Mouse (Mus musculus) forebrain, postnatal 0 days (tissue): ENCODE results near the gene Syt8. TPM values are rescaled to one million over a fixed set of nuclear protein-coding genes. Genes with fewer than 3 reads are reported as not detected.
A peak's percentile ranks its signal among the peaks of the same experiment; 100 is the strongest.

ENCODE experiments used
- ATAC-seq: fragments of 200-750 bp; cut with Nextera tagmentation; 2 replicates; pipeline ENCODE4 v1.8.0; 2017; ENCODE audit warnings: mild to moderate bottlenecking, moderate library complexity
- DNase-seq: peaks from one replicate; pipeline ENCODE4 v3.0.0-alpha.2; 2015
- H3K27ac ChIP-seq: fragments of 300-500 bp; sonication (generic); 2 replicates; pipeline ENCODE4 v1.5.1; 2014; ENCODE audit warnings: low read depth, mild to moderate bottlenecking, antibody characterized with exemption, low read length, moderate library complexity, mixed read lengths
- H3K27me3 ChIP-seq: fragments of 300-500 bp; sonication (generic); 2 replicates; pipeline ENCODE4 v1.6.1; 2014; ENCODE audit warnings: mild to moderate bottlenecking, low read length, mixed read lengths; ENCODE audit not compliant: insufficient read depth
- H3K36me3 ChIP-seq: fragments of 300-500 bp; sonication (generic); 2 replicates; pipeline ENCODE4 v1.6.1; 2014; ENCODE audit warnings: mild to moderate bottlenecking, moderate library complexity; ENCODE audit not compliant: insufficient read depth
- H3K4me1 ChIP-seq: fragments of 300-500 bp; sonication (generic); 2 replicates; pipeline ENCODE4 v1.6.1; 2014; ENCODE audit warnings: antibody characterized with exemption; ENCODE audit not compliant: insufficient read depth
- H3K4me2 ChIP-seq: fragments of 300-500 bp; sonication (generic); 2 replicates; pipeline ENCODE4 v1.6.1; 2014; ENCODE audit warnings: low read depth, mild to moderate bottlenecking, moderate library complexity
- H3K4me3 ChIP-seq: fragments of 300-500 bp; sonication (generic); 2 replicates; pipeline ENCODE4 v1.5.1; 2014; ENCODE audit warnings: low read depth, low read length, mixed read lengths
- H3K9ac ChIP-seq: fragments of 300-500 bp; sonication (generic); 2 replicates; pipeline ENCODE4 v1.6.1; 2014; ENCODE audit warnings: mild to moderate bottlenecking
- H3K9me3 ChIP-seq: fragments of 300-500 bp; sonication (generic); 2 replicates; pipeline ENCODE4 v1.6.1; 2016; ENCODE audit warnings: low read length
- CTCF ChIP-seq: sonication (generic); IDR thresholded peaks from 2 replicates; pipeline ENCODE4 v1.5.1; 2016; ENCODE audit warnings: antibody characterized with exemption, control low read depth, low read depth
- WGBS: fragments of 180-500 bp; shearing (Covaris S2); extraction: QIAGEN DNeasy Blood & Tissue Kit; methylation state at CpG from one replicate; pipeline ENCODE4 v1.1.7; 2014; 5-methylcytosine and 5-hydroxymethylcytosine counted together
- polyA plus RNA-seq: library from polyadenylated mRNA; unstranded; fragments of >200 nt; fragmentation: Nextera tagmentation; extraction: Ambion mirVana; gene quantifications from 2 replicates; pipeline ENCODE4 v1.2.1, GENCODE M21; 2015
- total RNA-seq: library from RNA; depleted of rRNA; stranded (reverse); fragments of >200 nt; gene quantifications from 2 replicates; pipeline ENCODE4 v1.2.3, GENCODE M21; 2014

The Syt8 gene
- total and polyA plus RNA-seq, 2 experiments from 2014 or later = not detected

GRCm38 (mm10) chr7:142458026-142458425 is 23.4 kb downstream of the Syt8 start:
- H3K9ac ChIP-seq = no peak overlapping the region
- WGBS = 28% methylated on average over 2 of the region's 2 CpGs
- ATAC-seq = peak; percentile 40

GRCm38 (mm10) chr7:142458676-142459298 is 24.1 kb downstream of the Syt8 start:
- Histone ChIP-seq H3K4me1 (peaks cover 13% of the 10 kb centered on the region; the same call in 1 of the 2 replicates), H3K36me3 (no peaks in the 10 kb centered on the region), H3K27ac (no peak overlapping the region), H3K9me3 (no peaks in the 10 kb centered on the region), H3K9ac (no peak overlapping the region), H3K4me2 (no peak overlapping the region), H3K4me3 (no peak overlapping the region), H3K27me3 (no peaks in the 10 kb centered on the region)
- no peak for ATAC-seq
- 94% methylated on average over 5 of the region's 5 CpGs for WGBS
- DNase-seq = no peak
- TF ChIP-seq CTCF = no peak

More at GRCm38 (mm10) chr7:142458026-142458425, 23.4 kb downstream of the Syt8 start:
- Histone ChIP-seq H3K27me3 (no peaks in the 10 kb centered on the region), H3K27ac (peak overlapping the region; percentile 85), H3K4me1 (peaks cover 13% of the 10 kb centered on the region; the same call in 1 of the 2 replicates), H3K9me3 (no peaks in the 10 kb centered on the region), H3K4me3 (no peak overlapping the region), H3K36me3 (no peaks in the 10 kb centered on the region), H3K4me2 (no peak overlapping the region)
- peak; percentile 35 for DNase-seq
- no peak for TF ChIP-seq CTCF

GRCm38 (mm10) chr7:142459299-142459691 is 24.6 kb downstream of the Syt8 start:
- Histone ChIP-seq H3K4me3 (no peak overlapping the region), H3K4me1 (peaks cover 13% of the 10 kb centered on the region; the same call in 1 of the 2 replicates)
- 94% methylated on average over 2 of the region's 2 CpGs for WGBS

GRCm38 (mm10) chr7:142460636-142461077 is 26.0 kb downstream of the Syt8 start, which contains the start of gene Lsp1:
Gene Lsp1 (plus strand): TSS chr7:142460809.
- H3K9ac ChIP-seq = no peak within 1 kb of the TSS
- DNase-seq = no peak
- no peak for TF ChIP-seq CTCF
- H3K4me1 ChIP-seq = peaks cover 13% of the 10 kb centered on the region; the same call in 1 of the 2 replicates
- 95% methylated on average over 7 of the region's 7 CpGs for WGBS
- no peak within 1 kb of the TSS for H3K4me3 ChIP-seq
- H3K36me3 ChIP-seq = no peaks in the 10 kb centered on the region
- H3K27me3 ChIP-seq = no peaks in the 10 kb centered on the region
- H3K4me2 ChIP-seq = no peak within 1 kb of the TSS
- no peak for ATAC-seq
- no peak within 1 kb of the TSS for H3K27ac ChIP-seq
- no peaks in the 10 kb centered on the region for H3K9me3 ChIP-seq

More at GRCm38 (mm10) chr7:142459299-142459691, 24.6 kb downstream of the Syt8 start:
- no peak for TF ChIP-seq CTCF
- ATAC-seq (no peak), DNase-seq (no peak)
- H3K27me3 ChIP-seq = no peaks in the 10 kb centered on the region
- no peak overlapping the region for H3K9ac ChIP-seq
- no peak overlapping the region for H3K4me2 ChIP-seq
- H3K27ac ChIP-seq = no peak overlapping the region
- no peaks in the 10 kb centered on the region for H3K9me3 ChIP-seq
- H3K36me3 ChIP-seq = no peaks in the 10 kb centered on the region

GRCm38 (mm10) chr7:142461446-142461845 is 26.8 kb downstream of the Syt8 start:
- Histone ChIP-seq H3K36me3 (no peaks in the 10 kb centered on the region), H3K4me1 (peaks cover 13% of the 10 kb centered on the region; the same call in 1 of the 2 replicates), H3K9me3 (no peaks in the 10 kb centered on the region), H3K9ac (no peak overlapping the region), H3K4me3 (no peak overlapping the region), H3K4me2 (no peak overlapping the region), H3K27me3 (no peaks in the 10 kb centered on the region), H3K27ac (no peak overlapping the region)
- TF ChIP-seq CTCF = no peak
- DNase-seq = no peak
- WGBS = 92% methylated on average over 2 of the region's 2 CpGs
- ATAC-seq = no peak

GRCm38 (mm10) chr7:142462190-142462589 is 27.5 kb downstream of the Syt8 start:
- Histone ChIP-seq H3K9ac (no peak overlapping the region), H3K4me3 (no peak overlapping the region), H3K27me3 (no peaks in the 10 kb centered on the region), H3K9me3 (no peaks in the 10 kb centered on the region), H3K4me2 (no peak overlapping the region), H3K27ac (no peak overlapping the region), H3K36me3 (no peaks in the 10 kb centered on the region), H3K4me1 (peaks cover 7% of the 10 kb centered on the region; the same call in 1 of the 2 replicates)
- no peak for TF ChIP-seq CTCF
- WGBS = 91% methylated on average over 6 of the region's 6 CpGs
- ATAC-seq = no peak
- no peak for DNase-seq

GRCm38 (mm10) chr7:142462594-142463078 is 28.0 kb downstream of the Syt8 start:
- Histone ChIP-seq H3K36me3 (no peaks in the 10 kb centered on the region), H3K4me1 (peaks cover 4% of the 10 kb centered on the region; the same call in 1 of the 2 replicates), H3K4me3 (no peak overlapping the region), H3K27me3 (no peaks in the 10 kb centered on the region), H3K9ac (no peak overlapping the region), H3K27ac (no peak overlapping the region), H3K9me3 (no peaks in the 10 kb centered on the region), H3K4me2 (no peak overlapping the region)
- 79% methylated on average over 4 of the region's 4 CpGs for whole genome bisulfite sequencing
- DNase-seq (no peak), ATAC-seq (no peak)
- TF ChIP-seq CTCF = no peak
